Mouse (Mus musculus) bone marrow macrophage, adult 2 months (primary cell): ENCODE results near the gene Sfta2.

Experiments used
- CTCF ChIP-seq: IDR thresholded peaks from 2 replicates; pipeline ENCODE4 v1.5.1; 2012; ENCODE audit warnings: low read depth, mild to moderate bottlenecking, low read length, moderate library complexity
- POLR2A ChIP-seq: IDR thresholded peaks from 2 replicates; pipeline ENCODE4 v1.6.1; 2012; ENCODE audit warnings: mild to moderate bottlenecking, low read depth, low read length, borderline replicate concordance

GRCm38 (mm10) chr17:35601736-35602354 lies 496 bp downstream of the Sfta2 start:
- TF ChIP-seq CTCF (no peak), POLR2A (no peak)
